Mouse (Mus musculus) MEL (cell line): ENCODE results near the gene Jmjd8. TPM values are rescaled to one million over a fixed set of nuclear protein-coding genes. Genes with fewer than 3 reads are reported as not detected.

Experiments used
- DNase-seq: peaks from one replicate; pipeline ENCODE4 v3.0.0; 2011; ENCODE audit warnings: low read depth, low spot score
- H3K27ac ChIP-seq: 2 replicates; pipeline ENCODE4 v1.5.1; 2012; ENCODE audit warnings: low read depth, mild to moderate bottlenecking, control low read depth, low read length, moderate library complexity; ENCODE audit not compliant: control insufficient read depth
- H3K27me3 ChIP-seq, 2 experiments: fragments of 150-350 bp in 1 of 2; sonication (generic) in 1 of 2; 2 replicates each; pipeline ENCODE4 v1.6.1; 2012; ENCODE audit warnings: low read length in 2 of 2, mild to moderate bottlenecking in 2 of 2, improper control_type of control experiment in 1 of 2, moderate library complexity in 1 of 2; ENCODE audit not compliant: insufficient read depth in 2 of 2, control insufficient read depth in 1 of 2
- H3K36me3 ChIP-seq, 2 experiments: 2 replicates each; pipeline ENCODE4 v1.6.1; 2012 to 2014; ENCODE audit warnings: low read length in 2 of 2, improper control_type of control experiment in 1 of 2, inconsistent platforms in 1 of 2, mild to moderate bottlenecking in 1 of 2; ENCODE audit not compliant: insufficient read depth in 2 of 2, control insufficient read depth in 1 of 2
- H3K4me1 ChIP-seq, 2 experiments: fragments of 150-350 bp in 1 of 2; sonication (generic) in 1 of 2; 2 replicates each; pipeline ENCODE4 v1.6.1; 2012; ENCODE audit warnings: low read length in 2 of 2, improper control_type of control experiment in 1 of 2, mild to moderate bottlenecking in 1 of 2; ENCODE audit not compliant: insufficient read depth in 2 of 2, control insufficient read depth in 1 of 2
- H3K4me3 ChIP-seq, 2 experiments: fragments of 150-350 bp in 1 of 2; sonication (generic) in 1 of 2; 2 replicates each; pipeline ENCODE4 v1.5.1; 2012; ENCODE audit warnings: low read depth in 2 of 2, low read length in 2 of 2, mild to moderate bottlenecking in 2 of 2, moderate library complexity in 2 of 2, control low read depth in 1 of 2, improper control_type of control experiment in 1 of 2; ENCODE audit not compliant: control insufficient read depth in 1 of 2, insufficient read depth in 1 of 2
- H3K79me2 ChIP-seq: 2 replicates; pipeline ENCODE4 v1.6.1; 2012; ENCODE audit warnings: mild to moderate bottlenecking, low read length, moderate library complexity; ENCODE audit not compliant: control insufficient read depth, poor library complexity, insufficient read depth
- H3K9ac ChIP-seq: 2 replicates; pipeline ENCODE4 v1.6.1; 2012; ENCODE audit warnings: low read depth, mild to moderate bottlenecking, control low read depth, low read length, moderate library complexity; ENCODE audit not compliant: control insufficient read depth, poor library complexity, severe bottlenecking
- H3K9me3 ChIP-seq: fragments of 150-350 bp; sonication (generic); replicated peaks from 2 replicates; pipeline ENCODE4 v1.6.1; 2012; ENCODE audit warnings: mild to moderate bottlenecking, low read length, improper control_type of control experiment, moderate library complexity; ENCODE audit not compliant: insufficient read depth
- CTCF ChIP-seq, 3 experiments: IDR thresholded peaks in 2 of 3; conservative IDR thresholded peaks in 1 of 3; 2 replicates each; pipeline ENCODE4 v1.5.1; 2011 to 2012; ENCODE audit warnings: low read length in 3 of 3, low read depth in 2 of 3, mild to moderate bottlenecking in 2 of 3, improper control_type of control experiment in 1 of 3, inconsistent platforms in 1 of 3, mixed read lengths in 1 of 3, moderate library complexity in 1 of 3; ENCODE audit not compliant: control insufficient read depth in 1 of 3, insufficient read depth in 1 of 3, poor library complexity in 1 of 3, severe bottlenecking in 1 of 3
- E2F4 ChIP-seq: IDR thresholded peaks from 2 replicates; pipeline ENCODE4 v1.6.1; 2011; ENCODE audit warnings: low read depth, low read length, improper control_type of control experiment, borderline replicate concordance
- ELF1 ChIP-seq: IDR thresholded peaks from 2 replicates; pipeline ENCODE4 v1.6.1; 2014; ENCODE audit warnings: low read depth, mild to moderate bottlenecking, inconsistent platforms, low read length, improper control_type of control experiment, moderate library complexity
- ETS1 ChIP-seq: IDR thresholded peaks from 2 replicates; pipeline ENCODE4 v1.6.1; 2012; ENCODE audit warnings: low read depth, mild to moderate bottlenecking, inconsistent platforms, low read length, improper control_type of control experiment, moderate library complexity
- GABPA ChIP-seq: IDR thresholded peaks from 2 replicates; pipeline ENCODE4 v1.6.1; 2012; ENCODE audit warnings: low read depth, mild to moderate bottlenecking, inconsistent platforms, low read length, improper control_type of control experiment, moderate library complexity
- GATA1 ChIP-seq: IDR thresholded peaks from 2 replicates; pipeline ENCODE4 v1.6.1; 2011; ENCODE audit warnings: low read depth, low read length, improper control_type of control experiment
- JUND ChIP-seq: IDR thresholded peaks from 2 replicates; pipeline ENCODE4 v1.6.1; 2011; ENCODE audit warnings: low read depth, mild to moderate bottlenecking, improper control_type of control experiment, low read length
- MAZ ChIP-seq: IDR thresholded peaks from 2 replicates; pipeline ENCODE4 v1.6.1; 2012; ENCODE audit warnings: low read depth, mild to moderate bottlenecking, inconsistent platforms, low read length, improper control_type of control experiment
- MYC ChIP-seq: IDR thresholded peaks from 2 replicates; pipeline ENCODE4 v1.6.1; 2011; ENCODE audit warnings: low read depth, mild to moderate bottlenecking, low read length, improper control_type of control experiment, moderate library complexity
- POLR2AphosphoS5 ChIP-seq: IDR thresholded peaks from 2 replicates; pipeline ENCODE4 v1.6.1; 2012; ENCODE audit warnings: low read depth, borderline replicate concordance, mild to moderate bottlenecking, inconsistent platforms, low read length, moderate library complexity, mixed read lengths
- RAD21 ChIP-seq: IDR thresholded peaks from 2 replicates; pipeline ENCODE4 v1.6.1; 2011; ENCODE audit warnings: mild to moderate bottlenecking, low read depth, low read length, improper control_type of control experiment
- RCOR1 ChIP-seq: IDR thresholded peaks from 2 replicates; pipeline ENCODE4 v1.6.1; 2012; ENCODE audit warnings: low read depth, mild to moderate bottlenecking, inconsistent platforms, low read length, improper control_type of control experiment
- SIN3A ChIP-seq: IDR thresholded peaks from 2 replicates; pipeline ENCODE4 v1.6.1; 2012; ENCODE audit warnings: low read length, improper control_type of control experiment, inconsistent platforms
- SMC3 ChIP-seq: IDR thresholded peaks from 2 replicates; pipeline ENCODE4 v1.6.1; 2011; ENCODE audit warnings: low read depth, low read length, improper control_type of control experiment
- TAL1 ChIP-seq: IDR thresholded peaks from 2 replicates; pipeline ENCODE4 v1.6.1; 2012; ENCODE audit warnings: mild to moderate bottlenecking, inconsistent platforms, low read length, moderate library complexity, mixed read lengths
- TBP ChIP-seq: IDR thresholded peaks from 2 replicates; pipeline ENCODE4 v1.8.0; 2011; ENCODE audit warnings: low read depth, low read length, improper control_type of control experiment
- TCF12 ChIP-seq: IDR thresholded peaks from 2 replicates; pipeline ENCODE4 v1.6.1; 2014; ENCODE audit warnings: low read depth, mild to moderate bottlenecking, inconsistent platforms, low read length, improper control_type of control experiment, moderate library complexity
- USF2 ChIP-seq, 2 experiments: IDR thresholded peaks; 2 replicates each; pipeline ENCODE4 v1.6.1; 2011 to 2012; ENCODE audit warnings: improper control_type of control experiment in 2 of 2, low read length in 2 of 2, borderline replicate concordance in 1 of 2, inconsistent platforms in 1 of 2, low read depth in 1 of 2, mild to moderate bottlenecking in 1 of 2; ENCODE audit not compliant: insufficient read depth in 1 of 2
- ZC3H11A ChIP-seq: IDR thresholded peaks from 2 replicates; pipeline ENCODE4 v1.6.1; 2012; ENCODE audit warnings: low read depth, mild to moderate bottlenecking, inconsistent platforms, low read length, improper control_type of control experiment
- ZMIZ1 ChIP-seq: IDR thresholded peaks from 2 replicates; pipeline ENCODE4 v1.6.1; 2012; ENCODE audit warnings: low read depth, mild to moderate bottlenecking, inconsistent platforms, low read length, improper control_type of control experiment, moderate library complexity
- ZNF384 ChIP-seq: IDR thresholded peaks from 2 replicates; pipeline ENCODE4 v1.6.1; 2012; ENCODE audit warnings: low read depth, mild to moderate bottlenecking, inconsistent platforms, low read length, improper control_type of control experiment
- polyA plus RNA-seq, 2 experiments: library from polyadenylated mRNA; stranded (reverse) in 1 of 2; unstranded in 1 of 2; fragments of >175 nt in 1 of 2; fragments of >200 nt in 1 of 2; gene quantifications; 2 replicates each; pipeline versions ENCODE4 v1.2.1 to v1.2.4; 2012; ENCODE audit warnings: low replicate concordance in 2 of 2, low read depth in 1 of 2; ENCODE audit not compliant: insufficient read length in 2 of 2, insufficient read depth in 1 of 2, missing spikeins in 1 of 2
- total RNA-seq: library from RNA; depleted of rRNA; stranded (reverse); fragments of 300-350 nt; gene quantifications from 2 replicates; pipeline ENCODE4 v1.2.3, GENCODE M21; 2012

Gene Jmjd8
- total and polyA plus RNA-seq, 3 experiments = 12.9 to 23.9 TPM; not detected in 1

- no peak for TF ChIP-seq E2F4
- TF ChIP-seq TAL1 = no peak
- TF ChIP-seq USF2 (IDR thresholded peaks at IDR 0.05; ENCODE audit: borderline replicate concordance in 1 of 2, insufficient read depth in 1 of 2, low read depth in 1 of 2, low read length in 2 of 2) = no peak
- no peak for TF ChIP-seq RAD21
- no peak for TF ChIP-seq GABPA
- no peak for TF ChIP-seq GATA1
- TF ChIP-seq ZMIZ1 = no peak
- no peak for TF ChIP-seq SIN3A
- no peak for DNase-seq
- Histone ChIP-seq H3K79me2 (peaks cover 44% of the 10 kb centered on the region), H3K36me3 (peaks cover 0 to 9% of the 10 kb centered on the region in 2 experiments; a peak in 2 of 4 replicates), H3K27ac (no peak overlapping the region), H3K4me3 (no peak overlapping the region), H3K4me1 (peaks cover 2 to 27% of the 10 kb centered on the region in 2 experiments; a peak in 3 of 4 replicates), H3K27me3 (no peaks in the 10 kb centered on the region), H3K9ac (no peak overlapping the region; the same call in 1 of the 2 replicates), H3K9me3 (no peaks in the 10 kb centered on the region)
Measured at GRCm38 (mm10) chr17:25834595-25835222, 6.0 kb downstream of the Jmjd8 start.

- H3K27me3 ChIP-seq = no peaks in the 10 kb centered on the region
- H3K27ac ChIP-seq = no peak overlapping the region
- peaks cover 0 to 6% of the 10 kb centered on the region in 2 experiments; a peak in 2 of 4 replicates for H3K36me3 ChIP-seq
- H3K9ac ChIP-seq = no peak overlapping the region
- H3K79me2 ChIP-seq = peaks cover 40% of the 10 kb centered on the region
- no peak for DNase-seq
- no peak overlapping the region for H3K4me3 ChIP-seq
- H3K4me1 ChIP-seq = peaks cover 2 to 21% of the 10 kb centered on the region in 2 experiments; a peak in 3 of 4 replicates
- TF ChIP-seq ELF1 (no peak), ZNF384 (no peak), MYC (no peak), ETS1 (no peak), SMC3 (no peak), TCF12 (no peak), TBP (no peak), RAD21 (no peak), ZC3H11A (no peak), MAZ (no peak), RCOR1 (no peak), POLR2AphosphoS5 (no peak), JUND (no peak), CTCF (IDR thresholded peaks at IDR 0.05 in 2 of 3, conservative IDR thresholded peaks at IDR 0.05 in 1 of 3; ENCODE audit: control insufficient read depth in 1 of 3, insufficient read depth in 1 of 3, low read depth in 2 of 3, low read length in 3 of 3, poor library complexity in 1 of 3, severe bottlenecking in 1 of 3) (no peak)
- no peaks in the 10 kb centered on the region for H3K9me3 ChIP-seq
Measured at GRCm38 (mm10) chr17:25835301-25835700, 6.6 kb downstream of the Jmjd8 start.
